Mouse (Mus musculus): ENCODE measurements around the gene Ssmem1. TPM values are rescaled to one million over a fixed set of nuclear protein-coding genes. Genes with fewer than 3 reads are reported as not detected.

The Ssmem1 gene
- 0.16 and 0.49 TPM in 2 replicates for polyA plus RNA-seq (2014; fragmentation: Nextera tagmentation; extraction: Ambion mirVana)

- Histone ChIP-seq H3K36me3 (ENCODE audit: insufficient read depth) (peaks cover 21% of the 10 kb centered on the region), H3K4me3 (ENCODE audit: low read depth, low read length) (peak within 1 kb of the TSS; percentile 51), H3K9me3 (ENCODE audit: low read depth, low read length) (no peaks in the 10 kb centered on the region), H3K4me1 (ENCODE audit: insufficient read depth) (peaks cover 12% of the 10 kb centered on the region), H3K27me3 (ENCODE audit: insufficient read depth, low read length) (no peaks in the 10 kb centered on the region), H3K4me2 (peak within 1 kb of the TSS; percentile 76), H3K9ac (peak within 1 kb of the TSS; percentile 70), H3K27ac (ENCODE audit: low read depth) (peak within 1 kb of the TSS; percentile 97)
- WGBS: under 1% methylated on average over 37 of the region's 37 CpGs
- no peak for TF ChIP-seq CTCF (IDR thresholded peaks at IDR 0.05; ENCODE audit: low read depth)
- peak; percentile 100 for DNase-seq
- peak; percentile 98 for ATAC-seq (ENCODE audit: insufficient read depth)
Measured at GRCm38 (mm10) chr6:30509265-30510239, at the start of gene Ssmem1, which contains the start of gene Tmem209. Gene Ssmem1, plus strand, starts transcription at chr6:30509849. Gene Tmem209, minus strand, starts transcription at chr6:30509783.

GRCm38 (mm10) chr6:30460750-30461446 is 48.8 kb upstream of the Ssmem1 start:
- H3K27ac ChIP-seq (ENCODE audit: low read depth): peak overlapping the region; percentile 95
- H3K9me3 ChIP-seq (ENCODE audit: low read depth, low read length): no peaks in the 10 kb centered on the region
- peaks cover 30% of the 10 kb centered on the region for H3K4me1 ChIP-seq (ENCODE audit: insufficient read depth)
- no peak for TF ChIP-seq CTCF (IDR thresholded peaks at IDR 0.05; ENCODE audit: low read depth)
- ATAC-seq (ENCODE audit: insufficient read depth) (peak; percentile 93), DNase-seq (peak; percentile 93)
- peak overlapping the region; percentile 73 for H3K4me2 ChIP-seq
- peak overlapping the region; percentile 68 for H3K9ac ChIP-seq
- WGBS: 11% methylated on average over 19 of the region's 19 CpGs
- no peaks in the 10 kb centered on the region for H3K27me3 ChIP-seq (ENCODE audit: insufficient read depth, low read length)
- H3K36me3 ChIP-seq (ENCODE audit: insufficient read depth): no peaks in the 10 kb centered on the region
- peak overlapping the region; percentile 2; the same call in 1 of the 2 replicates for H3K4me3 ChIP-seq (ENCODE audit: low read depth, low read length)

GRCm38 (mm10) chr6:30461755-30462344 is 47.8 kb upstream of the Ssmem1 start:
- H3K4me1 ChIP-seq (ENCODE audit: insufficient read depth): peaks cover 30% of the 10 kb centered on the region
- WGBS: 85% methylated on average over 12 of the region's 13 CpGs

GRCm38 (mm10) chr6:30462822-30463221 is 46.8 kb upstream of the Ssmem1 start:
- Histone ChIP-seq H3K4me2 (no peak overlapping the region), H3K27me3 (ENCODE audit: insufficient read depth, low read length) (no peaks in the 10 kb centered on the region), H3K4me1 (ENCODE audit: insufficient read depth) (peaks cover 30% of the 10 kb centered on the region), H3K36me3 (ENCODE audit: insufficient read depth) (no peaks in the 10 kb centered on the region), H3K9ac (no peak overlapping the region), H3K9me3 (ENCODE audit: low read depth, low read length) (no peaks in the 10 kb centered on the region), H3K4me3 (ENCODE audit: low read depth, low read length) (no peak overlapping the region), H3K27ac (ENCODE audit: low read depth) (peak overlapping the region; percentile 69)
- peak; percentile 33 for DNase-seq
- WGBS: 18% methylated on average over 7 of the region's 7 CpGs
- no peak; the same call in 1 of the 2 replicates for TF ChIP-seq CTCF (IDR thresholded peaks at IDR 0.05; ENCODE audit: low read depth)
- ATAC-seq (ENCODE audit: insufficient read depth): no peak

More at GRCm38 (mm10) chr6:30461755-30462344, 47.8 kb upstream of the Ssmem1 start:
- Histone ChIP-seq H3K4me3 (ENCODE audit: low read depth, low read length) (no peak overlapping the region), H3K27me3 (ENCODE audit: insufficient read depth, low read length) (no peaks in the 10 kb centered on the region), H3K27ac (ENCODE audit: low read depth) (peak overlapping the region; percentile 95), H3K4me2 (no peak overlapping the region), H3K36me3 (ENCODE audit: insufficient read depth) (no peaks in the 10 kb centered on the region), H3K9me3 (ENCODE audit: low read depth, low read length) (no peaks in the 10 kb centered on the region), H3K9ac (no peak overlapping the region)
- ATAC-seq (ENCODE audit: insufficient read depth) (no peak), DNase-seq (no peak)
- no peak for TF ChIP-seq CTCF (IDR thresholded peaks at IDR 0.05; ENCODE audit: low read depth)

GRCm38 (mm10) chr6:30465586-30465985 is 44.1 kb upstream of the Ssmem1 start:
- ATAC-seq (ENCODE audit: insufficient read depth) (no peak), DNase-seq (no peak)
- Histone ChIP-seq H3K36me3 (ENCODE audit: insufficient read depth) (no peaks in the 10 kb centered on the region), H3K9me3 (ENCODE audit: low read depth, low read length) (no peaks in the 10 kb centered on the region), H3K9ac (no peak overlapping the region), H3K27ac (ENCODE audit: low read depth) (no peak overlapping the region), H3K4me2 (no peak overlapping the region), H3K27me3 (ENCODE audit: insufficient read depth, low read length) (no peaks in the 10 kb centered on the region), H3K4me1 (ENCODE audit: insufficient read depth) (peaks cover 19% of the 10 kb centered on the region), H3K4me3 (ENCODE audit: low read depth, low read length) (no peak overlapping the region)
- 77% methylated on average over 11 of the region's 11 CpGs for WGBS
- no peak for TF ChIP-seq CTCF (IDR thresholded peaks at IDR 0.05; ENCODE audit: low read depth)

GRCm38 (mm10) chr6:30468058-30468457 is 41.6 kb upstream of the Ssmem1 start:
- no peak for TF ChIP-seq CTCF (IDR thresholded peaks at IDR 0.05; ENCODE audit: low read depth)

More at GRCm38 (mm10) chr6:30468058-30468457, 41.6 kb upstream of the Ssmem1 start:
- H3K9me3 ChIP-seq (ENCODE audit: low read depth, low read length): no peaks in the 10 kb centered on the region
- H3K36me3 ChIP-seq (ENCODE audit: insufficient read depth): no peaks in the 10 kb centered on the region
- no peak overlapping the region for H3K27ac ChIP-seq (ENCODE audit: low read depth)
- no peaks in the 10 kb centered on the region for H3K4me1 ChIP-seq (ENCODE audit: insufficient read depth)
- DNase-seq: no peak
- WGBS: 71% methylated on average over 1 of the region's 1 CpGs
- ATAC-seq (ENCODE audit: insufficient read depth): no peak
- no peak overlapping the region for H3K4me3 ChIP-seq (ENCODE audit: low read depth, low read length)
- no peaks in the 10 kb centered on the region for H3K27me3 ChIP-seq (ENCODE audit: insufficient read depth, low read length)
- no peak overlapping the region for H3K4me2 ChIP-seq
- H3K9ac ChIP-seq: no peak overlapping the region
